Mouse (Mus musculus) kidney, postnatal 14 days (tissue): ENCODE data around the gene Bmp4.

Experiments used
- DNase-seq: peaks from one replicate; pipeline ENCODE4 v3.0.0; 2022; ENCODE audit warnings: mixed read lengths

Bmp4 gene

DNA sequence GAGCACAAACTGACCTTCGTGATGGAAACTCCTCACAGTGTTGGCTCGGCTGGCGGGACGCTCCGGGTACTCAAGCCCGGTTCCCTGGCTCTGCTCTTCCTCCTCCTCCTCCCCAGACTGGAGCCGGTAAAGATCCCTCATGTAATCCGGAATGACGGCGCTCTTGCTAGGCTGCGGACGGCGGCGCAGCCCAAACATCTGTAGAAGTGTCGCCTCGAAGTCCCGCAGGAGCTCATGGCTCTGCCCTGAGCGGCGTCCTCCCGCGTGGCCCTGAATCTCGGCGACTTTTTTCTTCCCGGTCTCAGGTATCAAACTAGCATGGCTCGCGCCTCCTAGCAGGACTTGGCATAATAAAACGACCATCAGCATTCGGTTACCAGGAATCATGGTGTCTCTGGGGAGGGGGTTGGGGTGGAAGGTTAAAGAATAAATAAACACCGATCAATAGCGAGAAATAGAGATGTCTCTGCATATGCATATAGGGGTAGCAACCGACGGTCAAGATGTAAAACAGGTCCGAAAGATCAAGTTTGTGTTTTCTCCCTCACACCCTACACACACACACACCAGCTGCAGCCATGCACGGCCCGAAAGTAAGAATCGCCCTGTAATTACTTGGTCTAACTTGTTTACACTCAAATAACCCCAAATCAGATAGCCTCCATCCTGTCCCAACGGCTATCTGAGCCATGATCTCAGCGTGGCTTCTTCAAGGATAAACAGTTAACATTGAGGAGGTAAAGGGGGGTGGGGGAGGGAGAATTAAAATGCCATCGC is 4.6 kb downstream of the Bmp4 start:
- no peak for DNase-seq

DNA sequence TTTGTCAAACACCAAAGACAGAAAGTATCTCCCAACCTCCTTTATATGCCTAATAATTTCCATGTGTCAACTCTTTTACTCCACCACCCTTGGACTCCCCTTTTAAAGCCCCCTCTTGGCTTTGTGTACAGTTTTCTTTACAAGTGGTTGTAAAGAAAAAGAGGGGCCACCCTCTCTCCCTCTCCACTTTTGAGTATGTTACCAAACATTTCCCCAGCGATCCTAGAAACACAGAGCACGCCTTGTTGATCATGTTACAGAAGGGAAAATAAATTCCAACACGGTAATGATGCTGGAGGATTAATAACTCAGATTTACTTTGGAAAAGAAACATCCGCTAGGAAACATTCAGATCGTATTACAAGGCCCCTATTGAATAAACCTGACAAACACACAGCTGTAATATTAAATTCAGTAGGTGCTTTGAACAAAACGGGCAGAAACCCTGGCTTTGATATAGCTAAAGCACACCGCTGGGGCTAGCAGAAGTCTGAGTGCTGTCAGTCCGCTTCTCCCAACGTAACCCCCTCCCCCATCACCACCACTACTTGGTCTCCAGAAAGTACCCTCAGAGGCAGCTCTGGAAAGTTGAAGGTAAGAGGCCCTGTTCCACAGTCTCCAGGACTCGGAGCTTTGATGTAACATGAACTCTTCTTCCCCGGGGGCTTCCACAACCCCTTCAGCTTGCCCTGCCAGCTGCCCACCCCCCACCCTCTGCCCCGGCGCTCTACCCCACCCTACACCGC is 5.3 kb downstream of the Bmp4 start:
- no peak for DNase-seq

DNA sequence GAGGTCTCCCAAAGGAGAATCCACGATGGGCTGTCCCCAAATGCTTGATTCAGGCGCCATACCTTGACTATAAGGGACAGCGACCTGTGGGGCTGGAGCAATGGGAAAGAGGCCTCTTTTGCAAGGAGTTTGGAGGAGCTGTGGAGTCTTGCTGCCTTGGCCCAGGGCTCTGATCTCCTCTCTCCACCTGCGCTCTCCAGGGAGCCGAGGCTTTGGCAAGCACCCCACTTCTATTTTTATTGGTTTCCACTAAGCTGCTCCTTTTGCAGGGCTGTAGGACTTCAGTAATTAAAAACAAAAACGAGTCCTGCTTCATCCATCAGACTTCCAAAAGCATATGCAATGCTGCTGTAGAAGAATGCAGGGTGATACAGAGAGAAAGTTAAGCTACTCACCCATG is 9.0 kb downstream of the Bmp4 start:
- DNase-seq, result no peak

DNA sequence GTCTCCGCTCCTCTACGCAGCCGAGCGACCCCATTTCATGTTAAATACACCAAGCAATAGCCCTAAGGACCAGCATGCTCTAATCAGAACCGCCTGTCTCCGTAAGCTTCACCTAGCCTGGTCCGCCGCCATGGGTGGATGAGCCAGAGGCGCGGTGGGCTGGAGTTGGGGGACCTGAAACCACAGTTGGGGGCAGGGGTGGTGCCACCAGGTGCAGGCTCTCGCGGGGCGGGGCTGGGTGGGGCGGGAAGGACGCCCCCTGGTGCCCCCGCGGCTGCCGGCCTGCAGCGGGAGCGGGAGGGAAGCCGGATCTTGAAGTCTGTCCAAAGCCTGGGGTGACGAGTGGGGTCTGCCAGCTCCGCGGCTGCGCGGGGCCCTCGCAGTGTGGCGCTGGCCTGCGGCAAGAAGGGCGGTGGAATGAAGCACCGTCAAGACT is 10.2 kb downstream of the Bmp4 start:
- DNase-seq, result peak; percentile 70

DNA sequence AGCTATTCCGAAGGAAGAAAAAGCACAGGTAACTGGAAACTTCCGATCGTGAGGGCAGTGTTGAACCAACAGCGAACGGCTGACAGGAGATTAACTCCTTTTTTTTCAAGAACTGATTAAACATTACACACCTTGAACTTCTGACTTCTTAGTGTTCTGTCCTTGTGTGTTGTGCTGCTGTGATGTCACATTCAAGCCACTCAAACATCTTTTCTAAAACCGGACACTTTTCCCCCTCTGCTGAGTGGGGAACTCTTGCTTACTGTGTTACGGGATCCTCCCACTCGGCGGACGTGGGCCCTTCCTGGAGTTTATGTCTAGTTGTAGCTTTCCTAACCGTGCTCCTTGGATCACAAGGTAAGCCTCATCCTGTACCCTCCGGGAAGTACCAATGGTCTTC is 11.2 kb downstream of the Bmp4 start, which contains the start of gene Gm15217:
Gene Gm15217 (plus strand): TSS at position 130 of the 400 bp plus-strand sequence.
- DNase-seq, result no peak

DNA sequence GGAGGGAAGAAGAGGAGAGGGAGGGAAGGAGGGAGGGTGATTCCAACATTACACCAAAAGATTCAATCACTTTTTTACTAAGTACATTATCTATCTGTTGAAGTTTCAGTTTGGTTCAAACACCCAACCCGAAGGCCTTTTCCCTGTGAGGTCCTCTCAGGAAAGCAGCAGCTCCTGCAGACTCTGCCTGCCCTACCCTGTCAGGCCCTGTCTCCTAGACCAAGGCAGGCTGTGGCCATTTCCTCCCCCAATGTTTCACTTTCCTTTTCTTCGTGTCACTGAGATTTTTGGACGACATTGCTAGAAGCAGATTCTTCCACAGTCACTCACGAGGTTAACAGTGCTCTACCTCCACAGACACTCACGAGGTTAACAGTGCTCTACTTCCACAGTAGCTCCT is 14.7 kb downstream of the Bmp4 start:
- no peak for DNase-seq

DNA sequence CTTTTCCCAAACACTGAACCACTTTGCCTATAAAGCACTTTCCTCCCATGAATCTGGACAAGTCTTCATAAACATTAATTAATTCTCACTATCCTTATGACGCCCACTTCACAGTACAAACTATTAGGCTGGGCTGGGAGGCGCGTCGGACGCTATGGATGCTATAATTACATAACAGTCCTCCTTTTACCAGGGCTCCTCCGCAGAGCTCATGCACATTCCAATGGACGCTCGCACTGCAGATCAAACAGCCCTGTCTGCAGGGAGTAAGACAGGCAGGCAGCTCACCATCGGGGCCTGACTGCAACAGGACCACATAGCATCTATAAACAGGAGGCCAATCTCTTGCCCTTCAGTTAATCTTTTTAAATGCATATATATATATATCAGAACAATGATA is 18.0 kb downstream of the Bmp4 start:
- DNase-seq, result no peak

DNA sequence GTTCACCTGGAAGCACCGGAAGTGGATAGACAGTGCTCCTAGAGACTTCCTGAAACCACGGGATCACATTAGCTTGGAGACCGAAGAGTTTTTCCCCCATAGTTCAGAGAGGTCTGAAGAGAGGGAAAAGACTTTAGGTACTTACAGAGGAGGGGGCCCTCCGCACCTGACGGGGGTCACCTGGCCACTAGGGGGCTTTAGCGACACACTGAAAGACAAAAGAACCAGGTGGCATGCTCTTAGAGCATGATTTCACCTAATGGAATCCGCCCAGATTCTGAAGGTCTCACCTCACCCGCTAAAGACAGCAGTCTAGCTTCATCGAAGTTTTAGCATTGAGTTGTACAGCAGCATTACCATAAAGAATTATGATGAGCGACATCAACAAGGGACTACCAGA is 27.3 kb downstream of the Bmp4 start:
- DNase-seq, result peak; percentile 39

DNA sequence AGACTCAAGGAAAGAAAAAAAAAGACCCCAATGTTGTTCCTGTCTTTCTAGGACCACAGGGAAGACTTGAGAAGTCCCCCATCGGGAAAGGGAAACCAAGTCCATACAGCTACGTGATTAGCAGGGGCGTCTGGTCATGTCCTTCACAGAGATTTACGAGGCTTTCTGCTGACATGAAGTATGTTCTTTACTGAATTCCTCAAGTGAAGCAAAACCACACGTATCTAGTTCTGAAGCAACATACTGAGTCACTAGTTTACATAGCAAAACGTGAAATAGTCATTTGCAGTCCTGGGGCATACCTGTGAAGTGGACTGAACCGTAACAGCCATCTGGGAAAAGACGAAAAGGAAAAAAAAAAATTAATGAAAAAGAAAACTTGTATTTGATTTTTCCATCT is 32.8 kb downstream of the Bmp4 start:
- no peak for DNase-seq

DNA sequence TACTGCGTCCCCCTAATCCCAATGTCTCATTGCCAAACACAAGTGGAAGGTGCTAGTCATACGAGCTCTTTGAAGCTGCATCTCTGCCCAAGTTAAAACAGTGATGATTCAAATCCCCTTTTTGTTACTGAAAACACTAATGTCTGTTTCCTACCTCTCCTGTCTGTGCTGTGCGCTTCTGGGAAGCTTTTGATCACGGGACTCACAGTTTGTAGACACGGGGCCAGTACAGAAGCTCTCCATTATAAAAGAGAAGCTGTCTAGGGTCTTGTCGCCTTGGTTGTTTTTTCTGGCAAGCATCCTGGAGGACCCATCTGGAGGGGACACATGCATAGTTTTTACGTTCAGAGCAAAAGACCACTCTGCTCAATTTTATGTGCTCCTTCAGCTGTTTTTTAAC is 33.2 kb downstream of the Bmp4 start:
- DNase-seq, result no peak

DNA sequence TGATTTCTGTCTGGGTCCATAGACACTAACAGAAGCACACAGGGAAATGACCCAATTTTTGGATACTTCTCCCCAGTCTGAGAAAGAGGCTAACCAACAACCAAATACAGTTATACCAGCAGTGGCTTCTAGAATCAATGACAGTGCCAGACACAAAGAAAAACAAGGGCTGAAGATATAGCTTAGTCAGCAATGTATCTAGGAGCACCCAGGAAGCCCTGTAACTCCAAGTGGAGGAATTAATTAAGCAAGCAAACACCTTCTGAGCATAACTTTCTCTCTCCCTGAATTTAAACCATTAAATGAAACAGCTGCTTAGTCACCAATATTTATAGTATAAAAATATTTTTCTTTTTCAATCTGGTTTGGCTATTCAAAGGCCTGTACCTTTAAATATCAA is 45.7 kb downstream of the Bmp4 start:
- no peak for DNase-seq

DNA sequence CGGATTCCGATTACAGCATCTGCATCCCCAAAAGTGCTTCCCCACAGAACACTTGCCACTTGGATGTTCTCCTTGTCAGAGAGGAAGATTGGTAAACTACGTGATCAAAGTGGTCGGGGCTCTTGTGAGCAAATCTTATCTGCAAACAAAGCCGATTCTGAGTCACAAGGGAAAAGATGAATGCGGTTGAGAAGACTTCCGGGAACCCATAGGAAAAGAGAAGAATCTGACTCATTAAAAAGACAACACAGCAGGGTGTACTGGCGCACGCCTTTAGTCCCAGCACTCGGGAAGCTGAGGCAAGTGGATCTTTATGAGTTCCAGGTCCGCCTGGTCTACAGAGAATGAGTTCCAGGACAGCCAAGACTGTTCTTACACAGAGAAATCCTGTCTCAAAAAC is 51.7 kb downstream of the Bmp4 start:
- no peak for DNase-seq
